Mouse (Mus musculus): Measurements from ENCODE around the gene Fer1l5. TPM values are rescaled to one million over a fixed set of nuclear protein-coding genes. Genes with fewer than 3 reads are reported as not detected.

The Fer1l5 gene
- polyA plus RNA-seq, 1 experiment from 2014 or later: 0.84 TPM

- WGBS (ENCODE audit: insufficient replicate concordance): 71% methylated on average over 5 of the region's 5 CpGs
- H3K27ac ChIP-seq (ENCODE audit: low read depth, low read length): no peak overlapping the region
- H3K4me1 ChIP-seq (ENCODE audit: control insufficient read depth, insufficient read depth, low read length): no peaks in the 10 kb centered on the region
- no peaks in the 10 kb centered on the region for H3K36me3 ChIP-seq (ENCODE audit: control insufficient read depth, insufficient read depth, low read length)
- no peak overlapping the region for H3K4me2 ChIP-seq
- H3K9ac ChIP-seq (ENCODE audit: low read depth, low read length): no peak overlapping the region
- no peaks in the 10 kb centered on the region for H3K27me3 ChIP-seq (ENCODE audit: control insufficient read depth, insufficient read depth, low read length)
- no peak overlapping the region for H3K4me3 ChIP-seq (ENCODE audit: low read depth, low read length)
- no peak for ATAC-seq (replicated peaks; ENCODE audit: insufficient number of reproducible peaks, low FRiP score, low TSS enrichment)
- H3K9me3 ChIP-seq (replicated peaks; ENCODE audit: control insufficient read depth, low read length): no peaks in the 10 kb centered on the region
These were observed 86.1 kb downstream of the Fer1l5 start for GRCm38 (mm10) chr1:36458169-36458568.

GRCm38 (mm10) chr1:36461829-36462228 lies 89.7 kb downstream of the Fer1l5 start:
- no peak overlapping the region for H3K4me2 ChIP-seq
- no peak for ATAC-seq (replicated peaks; ENCODE audit: insufficient number of reproducible peaks, low FRiP score, low TSS enrichment)
- 41% methylated on average over 2 of the region's 2 CpGs for WGBS (ENCODE audit: insufficient replicate concordance)
- no peaks in the 10 kb centered on the region for H3K27me3 ChIP-seq (ENCODE audit: control insufficient read depth, insufficient read depth, low read length)
- no peak overlapping the region for H3K27ac ChIP-seq (ENCODE audit: low read depth, low read length)
- no peaks in the 10 kb centered on the region for H3K36me3 ChIP-seq (ENCODE audit: control insufficient read depth, insufficient read depth, low read length)
- no peak overlapping the region for H3K9ac ChIP-seq (ENCODE audit: low read depth, low read length)
- no peak overlapping the region for H3K4me3 ChIP-seq (ENCODE audit: low read depth, low read length)
- H3K9me3 ChIP-seq (replicated peaks; ENCODE audit: control insufficient read depth, low read length): no peaks in the 10 kb centered on the region
- no peaks in the 10 kb centered on the region for H3K4me1 ChIP-seq (ENCODE audit: control insufficient read depth, insufficient read depth, low read length)

- Histone ChIP-seq H3K4me2 (no peak overlapping the region), H3K27me3 (ENCODE audit: control insufficient read depth, insufficient read depth, low read length) (no peaks in the 10 kb centered on the region), H3K27ac (ENCODE audit: low read depth, low read length) (no peak overlapping the region), H3K9me3 (replicated peaks; ENCODE audit: control insufficient read depth, low read length) (no peaks in the 10 kb centered on the region), H3K4me1 (ENCODE audit: control insufficient read depth, insufficient read depth, low read length) (no peaks in the 10 kb centered on the region), H3K4me3 (ENCODE audit: low read depth, low read length) (no peak overlapping the region), H3K9ac (ENCODE audit: low read depth, low read length) (no peak overlapping the region), H3K36me3 (ENCODE audit: control insufficient read depth, insufficient read depth, low read length) (no peaks in the 10 kb centered on the region)
- 62% methylated on average over 4 of the region's 4 CpGs for WGBS (ENCODE audit: insufficient replicate concordance)
- no peak for ATAC-seq (replicated peaks; ENCODE audit: insufficient number of reproducible peaks, low FRiP score, low TSS enrichment)
These were observed 93.6 kb downstream of the Fer1l5 start for GRCm38 (mm10) chr1:36465641-36466160.

GRCm38 (mm10) chr1:36467446-36467845 lies 95.4 kb downstream of the Fer1l5 start:
- Histone ChIP-seq H3K27me3 (ENCODE audit: control insufficient read depth, insufficient read depth, low read length) (no peaks in the 10 kb centered on the region), H3K27ac (ENCODE audit: low read depth, low read length) (no peak overlapping the region), H3K4me1 (ENCODE audit: control insufficient read depth, insufficient read depth, low read length) (peaks cover 7% of the 10 kb centered on the region; the same call in 1 of the 2 replicates), H3K36me3 (ENCODE audit: control insufficient read depth, insufficient read depth, low read length) (no peaks in the 10 kb centered on the region), H3K9me3 (replicated peaks; ENCODE audit: control insufficient read depth, low read length) (no peaks in the 10 kb centered on the region), H3K9ac (ENCODE audit: low read depth, low read length) (no peak overlapping the region), H3K4me3 (ENCODE audit: low read depth, low read length) (no peak overlapping the region), H3K4me2 (no peak overlapping the region)
- no peak for ATAC-seq (replicated peaks; ENCODE audit: insufficient number of reproducible peaks, low FRiP score, low TSS enrichment)
- 43% methylated on average over 5 of the region's 5 CpGs for WGBS (ENCODE audit: insufficient replicate concordance)

DNA sequence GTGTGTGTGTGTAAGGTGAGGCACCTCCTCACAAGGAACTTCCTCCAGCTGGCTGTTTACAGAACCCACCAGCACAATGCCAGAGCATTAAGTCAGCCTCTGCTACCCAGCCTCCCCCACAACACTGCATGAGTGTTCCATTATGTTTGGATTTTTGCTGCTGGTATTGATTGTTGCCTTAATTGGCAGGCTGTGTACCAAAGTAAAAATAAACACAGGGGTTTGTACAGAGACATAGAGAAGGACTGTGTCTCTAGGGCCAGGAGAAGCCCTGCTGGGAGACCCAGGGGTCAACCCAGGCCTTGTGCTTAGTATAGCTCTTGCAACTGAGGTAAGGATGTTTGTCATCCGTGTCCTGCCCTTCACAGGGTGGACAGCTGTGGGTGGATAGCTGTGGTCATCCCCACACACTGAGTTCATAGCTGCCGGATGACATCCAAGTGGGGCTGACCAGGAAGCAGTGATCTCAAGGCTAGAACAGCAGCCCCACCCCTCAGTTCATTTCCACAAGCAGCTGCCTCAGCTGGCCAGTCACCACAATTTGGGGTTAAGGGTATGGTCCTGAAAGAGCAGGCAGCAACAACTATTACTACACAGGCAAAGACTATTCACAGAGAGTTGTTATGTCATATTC lies 97.8 kb downstream of the Fer1l5 start:
- Histone ChIP-seq H3K27ac (ENCODE audit: low read depth, low read length) (no peak overlapping the region), H3K27me3 (ENCODE audit: control insufficient read depth, insufficient read depth, low read length) (no peaks in the 10 kb centered on the region), H3K36me3 (ENCODE audit: control insufficient read depth, insufficient read depth, low read length) (no peaks in the 10 kb centered on the region), H3K9ac (ENCODE audit: low read depth, low read length) (no peak overlapping the region), H3K4me2 (no peak overlapping the region), H3K4me3 (ENCODE audit: low read depth, low read length) (no peak overlapping the region), H3K4me1 (ENCODE audit: control insufficient read depth, insufficient read depth, low read length) (peaks cover 20% of the 10 kb centered on the region), H3K9me3 (replicated peaks; ENCODE audit: control insufficient read depth, low read length) (no peaks in the 10 kb centered on the region)
- WGBS (ENCODE audit: insufficient replicate concordance): 46% methylated on average over 2 of the region's 2 CpGs
- ATAC-seq (replicated peaks; ENCODE audit: insufficient number of reproducible peaks, low FRiP score, low TSS enrichment): no peak

GRCm38 (mm10) chr1:36471181-36472105 lies 99.4 kb downstream of the Fer1l5 start, which contains the start of gene Cnnm4:
Cnnm4 (plus strand) TSS chr1:36471620.
- WGBS (ENCODE audit: insufficient replicate concordance): under 1% methylated on average over 60 of the region's 98 CpGs
- peaks cover 24% of the 10 kb centered on the region for H3K4me1 ChIP-seq (ENCODE audit: control insufficient read depth, insufficient read depth, low read length)
- peak within 1 kb of the TSS; percentile 68 for H3K9ac ChIP-seq (ENCODE audit: low read depth, low read length)
- H3K27me3 ChIP-seq (ENCODE audit: control insufficient read depth, insufficient read depth, low read length): no peaks in the 10 kb centered on the region
- no peaks in the 10 kb centered on the region for H3K36me3 ChIP-seq (ENCODE audit: control insufficient read depth, insufficient read depth, low read length)
- H3K4me3 ChIP-seq (ENCODE audit: low read depth, low read length): peak within 1 kb of the TSS; percentile 61
- peak within 1 kb of the TSS; percentile 66; the same call in 1 of the 2 replicates for H3K27ac ChIP-seq (ENCODE audit: low read depth, low read length)
- peak; percentile 93 for ATAC-seq (replicated peaks; ENCODE audit: insufficient number of reproducible peaks, low FRiP score, low TSS enrichment)
- no peaks in the 10 kb centered on the region for H3K9me3 ChIP-seq (replicated peaks; ENCODE audit: control insufficient read depth, low read length)
- peak within 1 kb of the TSS; percentile 89 for H3K4me2 ChIP-seq

Small RNAs within 50 kb of the gene (microRNA-seq; reads per million reads assigned to microRNA genes)
- not detected for gene Mir6898 (ENCODE audit: borderline number of aligned reads)

Other genes starting within 250 kb of the Fer1l5 start
- 60.6 and 61.9 TPM in 2 replicates for gene Uggt1, start 127.6 kb upstream of the Fer1l5 start, polyA plus RNA-seq (2014; fragmentation: Nextera tagmentation; extraction: Ambion mirVana)
- gene Neurl3, start 97.6 kb upstream of the Fer1l5 start, polyA plus RNA-seq (2014; fragmentation: Nextera tagmentation; extraction: Ambion mirVana): 1.9 and 2.6 TPM in 2 replicates
- gene Arid5a, start 64.6 kb upstream of the Fer1l5 start, polyA plus RNA-seq (2014; fragmentation: Nextera tagmentation; extraction: Ambion mirVana): 5.6 and 8.1 TPM in 2 replicates
- gene Kansl3, start 3.1 kb upstream of the Fer1l5 start, polyA plus RNA-seq (2014; fragmentation: Nextera tagmentation; extraction: Ambion mirVana): 36.5 and 36.8 TPM in 2 replicates
- 31.3 and 31.4 TPM in 2 replicates for gene Lman2l, start 73.0 kb downstream of the Fer1l5 start, polyA plus RNA-seq (2014; fragmentation: Nextera tagmentation; extraction: Ambion mirVana)
- gene Cnnm4, start 99.3 kb downstream of the Fer1l5 start, polyA plus RNA-seq (2014; fragmentation: Nextera tagmentation; extraction: Ambion mirVana): 6.6 and 6.9 TPM in 2 replicates
- 2.5 and 3.9 TPM in 2 replicates for gene Cnnm3, start 139.6 kb downstream of the Fer1l5 start, polyA plus RNA-seq (2014; fragmentation: Nextera tagmentation; extraction: Ambion mirVana)
- 9.8 and 13.6 TPM in 2 replicates for gene Ankrd23, start 164.6 kb downstream of the Fer1l5 start, polyA plus RNA-seq (2014; fragmentation: Nextera tagmentation; extraction: Ambion mirVana)
- 0.44 TPM in 1 of 2 replicates, not detected in the other for gene Gm42417, start 167.1 kb downstream of the Fer1l5 start, polyA plus RNA-seq (2014; fragmentation: Nextera tagmentation; extraction: Ambion mirVana)
- gene Ankrd39, start 175.2 kb downstream of the Fer1l5 start, polyA plus RNA-seq (2014; fragmentation: Nextera tagmentation; extraction: Ambion mirVana): 19.9 and 25.1 TPM in 2 replicates
- gene Sema4c, start 186.1 kb downstream of the Fer1l5 start, polyA plus RNA-seq (2014; fragmentation: Nextera tagmentation; extraction: Ambion mirVana): 0.96 and 2.1 TPM in 2 replicates

Data from heart, embryonic 11.5 days (tissue).